Mouse (Mus musculus) heart, postnatal 0 days (tissue): Measurements from ENCODE around the gene Dnm3.

Experiments used
- CTCF ChIP-seq: IDR thresholded peaks from 2 replicates; pipeline ENCODE4 v1.5.1; 2016; ENCODE audit warnings: antibody characterized with exemption, control low read depth, low read depth
- EP300 ChIP-seq: IDR thresholded peaks from 2 replicates; pipeline ENCODE4 v1.6.1; 2016; ENCODE audit warnings: antibody characterized with exemption, low read depth

- TF ChIP-seq CTCF (no peak), EP300 (no peak)
Measured at GRCm38 (mm10) chr1:161970874-161971273, 507.0 kb downstream of the Dnm3 start.
